Mouse (Mus musculus) spleen, postnatal 0 days (tissue): Measurements from ENCODE around the gene Cpne5. TPM values are rescaled to one million over a fixed set of nuclear protein-coding genes. Genes with fewer than 3 reads are reported as not detected.

ENCODE experiments used
- polyA plus RNA-seq: library from polyadenylated mRNA; unstranded; fragments of >200 nt; fragmentation: Nextera tagmentation; extraction: Ambion mirVana; gene quantifications from 2 replicates; pipeline ENCODE4 v1.2.1, GENCODE M21; 2015

The Cpne5 gene
- polyA plus RNA-seq, result 0.45 and 1.1 TPM in 2 replicates

GRCm38 (mm10) chr17:29237772-29238420, at the start of gene Cpne5:
Gene Cpne5, minus strand, starts transcription at chr17:29238167.

GRCm38 (mm10) chr17:29268682-29269348, 30.8 kb upstream of the Cpne5 start, which contains the start of gene BC004004:
Gene BC004004, plus strand, starts transcription at chr17:29268788.

GRCm38 (mm10) chr17:29263840-29264633, 26.1 kb upstream of the Cpne5 start, which contains the start of gene Ppil1:
Gene Ppil1, minus strand, starts transcription at chr17:29264186.

DNA sequence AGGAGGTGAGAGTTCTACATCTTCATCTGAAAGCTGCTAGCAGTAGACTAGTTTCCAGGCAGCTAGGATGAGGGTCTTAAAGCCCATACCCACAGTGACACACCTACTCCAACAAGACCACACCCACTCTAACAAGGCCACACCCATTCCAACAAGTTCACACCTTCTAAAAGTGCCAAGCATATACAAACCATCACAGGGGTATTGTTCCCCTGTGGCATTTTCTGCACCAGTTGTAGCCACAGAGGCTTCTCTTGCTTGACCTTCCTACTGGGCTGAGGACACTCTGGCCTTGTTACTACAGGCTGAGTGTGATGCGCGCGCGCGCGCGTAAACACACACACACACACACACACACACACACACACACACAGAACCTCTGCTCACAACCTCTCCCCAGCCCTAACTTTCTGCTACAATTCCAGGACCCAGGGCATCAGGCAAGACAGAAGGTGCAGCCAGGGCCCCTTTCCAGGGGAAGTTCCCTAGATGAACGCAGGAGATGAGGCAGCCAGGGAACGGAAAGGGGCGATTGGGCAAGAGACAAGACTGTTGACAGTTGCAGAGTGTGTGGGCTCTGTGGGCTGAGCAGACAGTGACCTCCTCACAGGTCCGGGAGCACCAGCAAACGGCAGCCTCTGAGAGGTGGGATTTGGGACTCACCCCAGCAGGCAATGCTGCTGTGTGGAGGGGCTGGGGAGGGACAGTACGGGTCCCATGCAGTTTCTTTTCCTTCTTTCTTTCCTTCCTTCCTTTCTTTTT, 124.2 kb downstream of the Cpne5 start, which contains the start of gene Rab44:
Gene Rab44 (plus strand): TSS at position 555 of the 762 bp plus-strand sequence.

Other genes with a start within 250 kb of the Cpne5 start
- gene Stk38, start 230.2 kb downstream of the Cpne5 start, polyA plus RNA-seq, result 69.3 and 77.0 TPM in 2 replicates
- gene Srsf3, start 205.5 kb downstream of the Cpne5 start, polyA plus RNA-seq, result 364 and 382 TPM in 2 replicates
- gene Cdkn1a, start 147.2 kb downstream of the Cpne5 start, polyA plus RNA-seq, result 9.1 and 9.8 TPM in 2 replicates
- gene Rab44, start 124.0 kb downstream of the Cpne5 start, polyA plus RNA-seq, result 14.4 and 21.6 TPM in 2 replicates
- 85.5 TPM in 2 replicates for gene Ppil1, start 26.0 kb upstream of the Cpne5 start, polyA plus RNA-seq
- gene BC004004, start 30.6 kb upstream of the Cpne5 start, polyA plus RNA-seq, result 63.6 and 65.4 TPM in 2 replicates
- gene Pi16, start 79.5 kb upstream of the Cpne5 start, polyA plus RNA-seq, result 7.3 and 12.1 TPM in 2 replicates
- 104 and 116 TPM in 2 replicates for gene Mtch1, start 109.8 kb upstream of the Cpne5 start, polyA plus RNA-seq
- gene Fgd2, start 122.7 kb upstream of the Cpne5 start, polyA plus RNA-seq, result 14.4 and 22.9 TPM in 2 replicates